Mouse (Mus musculus) midbrain, embryonic 12.5 days (tissue): ENCODE results near the gene Nr6a1. TPM values are rescaled to one million over a fixed set of nuclear protein-coding genes. Genes with fewer than 3 reads are reported as not detected.
A peak's percentile ranks its signal among the peaks of the same experiment; 100 is the strongest.

Experiments used
- ATAC-seq: fragments of 200-750 bp; cut with Nextera tagmentation; 2 replicates; pipeline ENCODE4 v1.8.0; 2017; ENCODE audit warnings: low read depth, moderate TSS enrichment, moderate library complexity; ENCODE audit not compliant: low FRiP score
- H3K27ac ChIP-seq: fragments of 300-500 bp; sonication (generic); replicated peaks from 2 replicates; pipeline ENCODE4 v1.5.1; 2016; ENCODE audit warnings: mild to moderate bottlenecking
- H3K27me3 ChIP-seq: fragments of 300-500 bp; sonication (generic); 2 replicates; pipeline ENCODE4 v1.6.1; 2016; ENCODE audit warnings: mild to moderate bottlenecking
- H3K36me3 ChIP-seq: fragments of 300-500 bp; sonication (generic); 2 replicates; pipeline ENCODE4 v1.6.1; 2016
- H3K4me1 ChIP-seq: fragments of 300-500 bp; sonication (generic); 2 replicates; pipeline ENCODE4 v1.6.1; 2016
- H3K4me2 ChIP-seq: fragments of 300-500 bp; sonication (generic); replicated peaks from 2 replicates; pipeline ENCODE4 v1.6.1; 2016; ENCODE audit warnings: mild to moderate bottlenecking, moderate library complexity
- H3K4me3 ChIP-seq: fragments of 300-500 bp; sonication (generic); 2 replicates; pipeline ENCODE4 v1.5.1; 2016; ENCODE audit warnings: mild to moderate bottlenecking
- H3K9ac ChIP-seq: fragments of 300-500 bp; sonication (generic); replicated peaks from 2 replicates; pipeline ENCODE4 v1.6.1; 2016; ENCODE audit warnings: mild to moderate bottlenecking, moderate library complexity
- H3K9me3 ChIP-seq: fragments of 300-500 bp; sonication (generic); 2 replicates; pipeline ENCODE4 v1.6.1; 2016; ENCODE audit warnings: mild to moderate bottlenecking
- WGBS: fragments of 180-500 bp; shearing (Covaris S2); methylation state at CpG from one replicate; pipeline ENCODE4 v1.1.7; 2016; 5-methylcytosine and 5-hydroxymethylcytosine counted together
- polyA plus RNA-seq: library from polyadenylated mRNA; unstranded; fragments of >200 nt; fragmentation: Nextera tagmentation; extraction: Ambion mirVana; gene quantifications from 2 replicates; pipeline ENCODE4 v1.2.1, GENCODE M21; 2016

Nr6a1 gene
- polyA plus RNA-seq, 1 experiment from 2014 or later = 2.8 TPM

- H3K4me3 ChIP-seq = no peak overlapping the region
- no peak overlapping the region; the same call in 1 of the 2 replicates for H3K27ac ChIP-seq
- H3K4me1 ChIP-seq = peaks cover 32% of the 10 kb centered on the region
- no peaks in the 10 kb centered on the region for H3K27me3 ChIP-seq
- no peak overlapping the region for H3K9ac ChIP-seq
- WGBS = 13% methylated on average over 5 of the region's 5 CpGs
- H3K36me3 ChIP-seq = no peaks in the 10 kb centered on the region
- peak; percentile 48 for ATAC-seq
- no peaks in the 10 kb centered on the region for H3K9me3 ChIP-seq
- no peak overlapping the region for H3K4me2 ChIP-seq
Observed at GRCm38 (mm10) chr2:38786216-38786960, 141.1 kb downstream of the Nr6a1 start.

- Histone ChIP-seq H3K9ac (no peak overlapping the region), H3K27ac (no peak overlapping the region), H3K4me1 (peaks cover 33% of the 10 kb centered on the region), H3K4me3 (no peak overlapping the region), H3K9me3 (no peaks in the 10 kb centered on the region), H3K4me2 (no peak overlapping the region), H3K36me3 (no peaks in the 10 kb centered on the region), H3K27me3 (no peaks in the 10 kb centered on the region)
- ATAC-seq = no peak
- WGBS = 23% methylated on average over 3 of the region's 3 CpGs
Observed at GRCm38 (mm10) chr2:38785113-38785512, 142.4 kb downstream of the Nr6a1 start.

- WGBS = 5% methylated on average over 11 of the region's 11 CpGs
- H3K36me3 ChIP-seq = no peaks in the 10 kb centered on the region
- peaks cover 33% of the 10 kb centered on the region for H3K4me1 ChIP-seq
- no peak for ATAC-seq
- no peaks in the 10 kb centered on the region for H3K9me3 ChIP-seq
- H3K27me3 ChIP-seq = no peaks in the 10 kb centered on the region
- peak overlapping the region; percentile 25; the same call in 1 of the 2 replicates for H3K4me2 ChIP-seq
- H3K4me3 ChIP-seq = no peak overlapping the region
- no peak overlapping the region for H3K27ac ChIP-seq
- no peak overlapping the region for H3K9ac ChIP-seq
Observed at GRCm38 (mm10) chr2:38784396-38784795, 143.1 kb downstream of the Nr6a1 start.

- H3K36me3 ChIP-seq = no peaks in the 10 kb centered on the region
- no peak overlapping the region; the same call in 1 of the 2 replicates for H3K27ac ChIP-seq
- no peak for ATAC-seq
- H3K4me3 ChIP-seq = no peak overlapping the region
- 0 out of 2 replicates have a peak overlapping the region, but pooled peaks have one; percentile 22 for H3K4me2 ChIP-seq
- no peak overlapping the region for H3K9ac ChIP-seq
- 15% methylated on average over 5 of the region's 5 CpGs for WGBS
- no peaks in the 10 kb centered on the region for H3K27me3 ChIP-seq
- H3K4me1 ChIP-seq = peaks cover 33% of the 10 kb centered on the region
- no peaks in the 10 kb centered on the region for H3K9me3 ChIP-seq
Observed at GRCm38 (mm10) chr2:38783364-38783763, 144.1 kb downstream of the Nr6a1 start.

GRCm38 (mm10) chr2:38782731-38783130, 144.8 kb downstream of the Nr6a1 start:
- Histone ChIP-seq H3K36me3 (no peaks in the 10 kb centered on the region), H3K27ac (peak overlapping the region; percentile 68), H3K9ac (no peak overlapping the region), H3K4me3 (no peak overlapping the region), H3K4me1 (peaks cover 33% of the 10 kb centered on the region), H3K9me3 (no peaks in the 10 kb centered on the region), H3K27me3 (no peaks in the 10 kb centered on the region), H3K4me2 (peak overlapping the region; percentile 24; the same call in 1 of the 2 replicates)
- WGBS = 6% methylated on average over 1 of the region's 1 CpGs
- no peak for ATAC-seq

- Histone ChIP-seq H3K4me1 (peaks cover 33% of the 10 kb centered on the region), H3K9ac (no peak overlapping the region), H3K36me3 (no peaks in the 10 kb centered on the region), H3K4me3 (no peak overlapping the region), H3K9me3 (no peaks in the 10 kb centered on the region), H3K27ac (peak overlapping the region; percentile 68), H3K4me2 (peak overlapping the region; percentile 24), H3K27me3 (no peaks in the 10 kb centered on the region)
- peak; percentile 79 for ATAC-seq
- WGBS = 1% methylated on average over 6 of the region's 6 CpGs
Observed at GRCm38 (mm10) chr2:38781945-38782720, 145.4 kb downstream of the Nr6a1 start.

- no peaks in the 10 kb centered on the region for H3K9me3 ChIP-seq
- H3K27me3 ChIP-seq = no peaks in the 10 kb centered on the region
- no peak overlapping the region for H3K27ac ChIP-seq
- H3K4me1 ChIP-seq = peaks cover 23% of the 10 kb centered on the region
- H3K36me3 ChIP-seq = no peaks in the 10 kb centered on the region
- WGBS = 84% methylated on average over 2 of the region's 2 CpGs
- no peak overlapping the region for H3K9ac ChIP-seq
- no peak for ATAC-seq
- H3K4me2 ChIP-seq = no peak overlapping the region
- no peak overlapping the region for H3K4me3 ChIP-seq
Observed at GRCm38 (mm10) chr2:38779939-38780338, 147.5 kb downstream of the Nr6a1 start.

- Histone ChIP-seq H3K9ac (no peak overlapping the region), H3K4me3 (no peak overlapping the region), H3K9me3 (no peaks in the 10 kb centered on the region), H3K27me3 (no peaks in the 10 kb centered on the region), H3K27ac (no peak overlapping the region), H3K36me3 (no peaks in the 10 kb centered on the region), H3K4me1 (peaks cover 10% of the 10 kb centered on the region), H3K4me2 (no peak overlapping the region)
- ATAC-seq = no peak
- 96% methylated on average over 2 of the region's 2 CpGs for WGBS
Observed at GRCm38 (mm10) chr2:38777326-38777725, 150.2 kb downstream of the Nr6a1 start.

- Histone ChIP-seq H3K4me2 (no peak overlapping the region), H3K4me1 (no peaks in the 10 kb centered on the region), H3K4me3 (no peak overlapping the region), H3K36me3 (no peaks in the 10 kb centered on the region), H3K27me3 (no peaks in the 10 kb centered on the region), H3K9ac (no peak overlapping the region), H3K27ac (no peak overlapping the region), H3K9me3 (no peaks in the 10 kb centered on the region)
- 94% methylated on average over 2 of the region's 2 CpGs for WGBS
- no peak for ATAC-seq
Observed at GRCm38 (mm10) chr2:38774936-38775335, 152.6 kb downstream of the Nr6a1 start.

- Histone ChIP-seq H3K27ac (no peak overlapping the region), H3K4me3 (no peak overlapping the region), H3K36me3 (no peaks in the 10 kb centered on the region), H3K4me1 (no peaks in the 10 kb centered on the region), H3K4me2 (no peak overlapping the region), H3K9me3 (no peaks in the 10 kb centered on the region), H3K27me3 (no peaks in the 10 kb centered on the region), H3K9ac (no peak overlapping the region)
- ATAC-seq = no peak
- WGBS = 81% methylated on average over 2 of the region's 2 CpGs
Observed at GRCm38 (mm10) chr2:38771478-38771797, 156.1 kb downstream of the Nr6a1 start.

- Histone ChIP-seq H3K9ac (no peak overlapping the region), H3K9me3 (no peaks in the 10 kb centered on the region), H3K27me3 (no peaks in the 10 kb centered on the region), H3K36me3 (no peaks in the 10 kb centered on the region), H3K27ac (no peak overlapping the region), H3K4me1 (no peaks in the 10 kb centered on the region), H3K4me3 (no peak overlapping the region), H3K4me2 (no peak overlapping the region)
- no peak for ATAC-seq
- 82% methylated on average over 5 of the region's 5 CpGs for WGBS
Observed at GRCm38 (mm10) chr2:38770772-38771477, 156.6 kb downstream of the Nr6a1 start.
